ENCODE assay signal across 9 mouse cellular contexts in the genomic region with DNA sequence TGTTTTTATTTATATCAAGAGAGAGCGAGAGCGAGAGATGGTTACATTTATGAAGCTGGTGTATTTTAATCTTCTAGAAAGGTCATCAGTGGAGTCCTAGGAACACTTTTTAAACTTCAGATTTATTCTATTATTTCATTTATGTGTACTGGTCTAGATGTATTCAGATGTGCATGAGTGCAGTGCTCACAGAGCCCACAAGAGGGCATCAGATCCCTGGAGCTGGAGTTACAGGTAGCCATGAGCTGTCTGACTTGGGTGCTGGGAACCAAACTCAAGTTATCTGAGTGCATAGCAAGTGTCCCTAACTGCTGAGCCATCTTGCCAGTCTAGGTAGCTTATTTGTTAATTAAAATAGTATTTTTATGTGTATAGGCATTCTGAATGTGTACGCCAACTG.
DNase-seq lines count a peak whose midpoint lies in the region; TF ChIP-seq lines count a peak whose summit lies in the region.
"Had no signal": no experiment of that assay in that cellular context is flagged by ENCODE, and none has a peak within 500 bp of the region (broad histone marks: within the 10 kb centered on the region; RNA-seq: fewer than 3 reads in every experiment).

No protein-coding gene starts in this region.

- TF ChIP-seq POLR2A in liver, adult 2 months (IDR thresholded peaks at IDR 0.05; ENCODE audit: extremely low read depth, insufficient read depth, low read length): no peak
- TF ChIP-seq POLR2A in ES-Bruce4 (IDR thresholded peaks at IDR 0.05; ENCODE audit: insufficient read depth, low read length): no peak
- no peak for TF ChIP-seq POLR2A in cortical plate, adult 2 months (IDR thresholded peaks at IDR 0.05; ENCODE audit: extremely low read depth, insufficient read depth, low read length)

- no peaks in the 10 kb centered on the region for H3K4me1 ChIP-seq in liver, adult 2 months (ENCODE audit: control insufficient read depth, insufficient read depth, low read length)
- no peaks in the 10 kb centered on the region for H3K4me1 ChIP-seq in ES-Bruce4 (ENCODE audit: control insufficient read depth, insufficient read depth, low read length)
- H3K4me1 ChIP-seq in cortical plate, adult 2 months (ENCODE audit: control insufficient read depth, insufficient read depth, low read length): no peaks in the 10 kb centered on the region; the same call in 1 of the 2 replicates

- peak; percentile 38 for DNase-seq in gastrocnemius, adult 2 months
- DNase-seq in gastrocnemius, postnatal 36 days: no peak
- no peak for DNase-seq in liver, adult 2 months (ENCODE audit: extremely low read depth, low read depth, low spot score)
- DNase-seq in liver: no peak
- no peak for DNase-seq in spleen, adult 12 weeks (ENCODE audit: low spot score)
- DNase-seq in adrenal gland, adult 18-20 months (ENCODE audit: low spot score in 2 of 2): no peak
- DNase-seq: cerebellum, postnatal 36 days had no signal

- no peak overlapping the region for H3K9ac ChIP-seq in liver, adult 2 months (ENCODE audit: low read depth, low read length)
- no peak overlapping the region for H3K9ac ChIP-seq in ES-Bruce4 (ENCODE audit: low read depth, poor library complexity, severe bottlenecking)

- intact Hi-C loops in gastrocnemius, adult 2 months (cut with DNase I): loop anchor here (5.0 kb wide), 1 partner anchor 256 kb away; no protein-coding TSS in a partner anchor
- intact Hi-C loops in gastrocnemius, postnatal 36 days (cut with DNase I): no loop called here

- H3K79me2 ChIP-seq in liver, adult 2 months (ENCODE audit: control insufficient read depth, insufficient read depth, low read length): no peaks in the 10 kb centered on the region

- no peaks in the 10 kb centered on the region for H3K27me3 ChIP-seq in liver, adult 2 months (ENCODE audit: control insufficient read depth, insufficient read depth, low read length)
- H3K27me3 ChIP-seq in ES-Bruce4 (ENCODE audit: control insufficient read depth, insufficient read depth, low read length, poor library complexity, severe bottlenecking): no peaks in the 10 kb centered on the region

- WGBS in liver, adult 2 months: over 99% methylated on average over 3 of the region's 3 CpGs

- H3K9me3 ChIP-seq in ES-Bruce4 (replicated peaks; ENCODE audit: control insufficient read depth, insufficient read depth, low read length, poor library complexity, severe bottlenecking): no peaks in the 10 kb centered on the region

- peak; percentile 68 for TF ChIP-seq CTCF in gastrocnemius, adult 2 months (IDR thresholded peaks at IDR 0.05)
- TF ChIP-seq CTCF in liver, adult 2 months (IDR thresholded peaks at IDR 0.05; ENCODE audit: low read depth, low read length): peak; percentile 69
- TF ChIP-seq CTCF in ES-Bruce4 (IDR thresholded peaks at IDR 0.05; ENCODE audit: low read depth, low read length): peak; percentile 69
- TF ChIP-seq CTCF in cortical plate, adult 2 months (IDR thresholded peaks at IDR 0.05; ENCODE audit: extremely low read depth, insufficient read depth, low read length): 0 out of 2 replicates have a peak, but pooled peaks have one; percentile 8

- no peak for TF ChIP-seq EP300 in ES-Bruce4 (IDR thresholded peaks at IDR 0.05; ENCODE audit: insufficient read depth, low read depth, low read length)

- H3K27ac ChIP-seq in gastrocnemius, adult 2 months: no peak overlapping the region
- H3K27ac ChIP-seq in liver, adult 2 months (replicated peaks; ENCODE audit: insufficient read depth, low read depth, low read length): no peak overlapping the region
- no peak overlapping the region for H3K27ac ChIP-seq in ES-Bruce4 (ENCODE audit: insufficient read depth, low read length)
- H3K27ac ChIP-seq in cortical plate, adult 2 months (ENCODE audit: insufficient read depth, low read length): no peak overlapping the region

- no peak overlapping the region for H3K4me3 ChIP-seq in gastrocnemius, adult 2 months
- H3K4me3 ChIP-seq in liver, adult 2 months (ENCODE audit: insufficient read depth, low read depth, low read length): no peak overlapping the region
- H3K4me3 ChIP-seq in ES-Bruce4 (ENCODE audit: low read depth, low read length): no peak overlapping the region
- H3K4me3 ChIP-seq in cortical plate, adult 2 months (ENCODE audit: insufficient read depth, low read length): no peak overlapping the region

- H3K36me3 ChIP-seq in liver, adult 2 months (ENCODE audit: control insufficient read depth, insufficient read depth, low read length): no peaks in the 10 kb centered on the region
- no peaks in the 10 kb centered on the region for H3K36me3 ChIP-seq in ES-Bruce4 (ENCODE audit: control insufficient read depth, insufficient read depth, low read length, poor library complexity, severe bottlenecking)

Comparison
In these comparisons a context has a peak if more than half of its experiments do, and no peak if none do; other contexts are left out.
1. CTCF ChIP-seq: peak in every context shown above with its lines; median percentile 69 in liver, adult 2 months; 69 in ES-Bruce4; 68 in gastrocnemius, adult 2 months; 8 in cortical plate, adult 2 months.